Mouse (Mus musculus) liver, embryonic 15.5 days (tissue): Measurements from ENCODE around the gene Hap1. TPM values are rescaled to one million over a fixed set of nuclear protein-coding genes. Genes with fewer than 3 reads are reported as not detected.
"Not testable (repeated sequence)": the region's sequence is repeated elsewhere in the genome, so short reads cannot be mapped to it uniquely, and the experiment has no call there.

ENCODE experiments used
- ATAC-seq: fragments of 200-750 bp; cut with Nextera tagmentation; 2 replicates; pipeline ENCODE4 v1.8.0; 2017; ENCODE audit warnings: moderate number of reproducible peaks, mild to moderate bottlenecking, moderate library complexity; ENCODE audit not compliant: insufficient read depth
- H3K27ac ChIP-seq: fragments of 300-500 bp; sonication (generic); replicated peaks from 2 replicates; pipeline ENCODE4 v1.5.1; 2015; ENCODE audit warnings: mild to moderate bottlenecking, inconsistent platforms
- H3K27me3 ChIP-seq: fragments of 300-500 bp; sonication (generic); 2 replicates; pipeline ENCODE4 v1.6.1; 2015; ENCODE audit warnings: mild to moderate bottlenecking, inconsistent platforms
- H3K36me3 ChIP-seq: fragments of 300-500 bp; sonication (generic); replicated peaks from 2 replicates; pipeline ENCODE4 v1.6.1; 2015; ENCODE audit warnings: moderate library complexity, mild to moderate bottlenecking, inconsistent platforms
- H3K4me1 ChIP-seq: fragments of 300-500 bp; sonication (generic); replicated peaks from 2 replicates; pipeline ENCODE4 v1.6.1; 2015; ENCODE audit warnings: inconsistent platforms
- H3K4me2 ChIP-seq: fragments of 300-500 bp; sonication (generic); 2 replicates; pipeline ENCODE4 v1.6.1; 2015; ENCODE audit warnings: moderate library complexity, mild to moderate bottlenecking, inconsistent platforms
- H3K4me3 ChIP-seq: fragments of 300-500 bp; sonication (generic); replicated peaks from 2 replicates; pipeline ENCODE4 v1.5.1; 2015; ENCODE audit warnings: mild to moderate bottlenecking, inconsistent platforms
- H3K9ac ChIP-seq: fragments of 300-500 bp; sonication (generic); 2 replicates; pipeline ENCODE4 v1.6.1; 2015; ENCODE audit warnings: moderate library complexity, mild to moderate bottlenecking, inconsistent platforms
- H3K9me3 ChIP-seq: fragments of 300-500 bp; sonication (generic); replicated peaks from 2 replicates; pipeline ENCODE4 v1.6.1; 2016; ENCODE audit warnings: inconsistent platforms
- WGBS: fragments of 180-500 bp; shearing (Covaris S2); methylation state at CpG from one replicate; pipeline ENCODE4 v1.1.7; 2015; ENCODE audit warnings: mixed read lengths; ENCODE audit not compliant: insufficient replicate concordance; 5-methylcytosine and 5-hydroxymethylcytosine counted together
- polyA plus RNA-seq: library from polyadenylated mRNA; unstranded; fragments of >200 nt; fragmentation: Nextera tagmentation; extraction: Ambion mirVana; gene quantifications from 2 replicates; pipeline ENCODE4 v1.2.1, GENCODE M21; 2015

Hap1 gene
- polyA plus RNA-seq, 1 experiment from 2014 or later: 0.45 TPM

DNA sequence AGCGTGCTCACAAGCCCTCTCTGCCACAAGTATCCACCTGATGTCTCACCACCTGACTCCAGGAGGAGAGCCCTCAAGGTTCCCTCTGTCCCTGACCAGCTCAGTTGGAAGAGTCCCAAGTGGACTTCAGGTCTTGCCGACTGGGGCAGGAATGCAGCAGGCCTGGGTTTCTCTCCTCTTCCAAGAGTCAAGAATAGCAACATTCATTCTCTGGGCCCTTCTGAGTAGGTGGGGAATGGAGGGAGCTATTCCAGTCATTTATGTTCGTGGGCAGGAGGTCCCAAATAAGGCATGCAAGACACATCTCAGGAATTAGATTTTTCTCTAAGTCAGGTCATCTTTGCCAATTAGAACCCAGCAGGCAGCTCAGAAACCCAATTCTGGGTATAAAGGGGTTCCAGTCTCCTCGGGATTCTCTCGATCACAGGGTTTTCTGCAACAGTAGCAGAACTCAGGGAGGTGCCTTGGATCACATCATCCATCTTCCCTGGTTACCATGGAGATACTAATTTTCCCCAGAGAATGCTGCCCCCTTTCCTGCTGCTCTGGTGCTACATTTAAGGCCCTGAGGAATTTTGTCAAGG, 43.7 kb downstream of the Hap1 start:
- ATAC-seq: no peak
- no peak overlapping the region for H3K27ac ChIP-seq
- H3K27me3 ChIP-seq: no peaks in the 10 kb centered on the region
- no peak overlapping the region for H3K9ac ChIP-seq
- H3K9me3 ChIP-seq: no peaks in the 10 kb centered on the region
- H3K36me3 ChIP-seq: no peaks in the 10 kb centered on the region
- no peak overlapping the region for H3K4me2 ChIP-seq
- no peak overlapping the region for H3K4me3 ChIP-seq
- WGBS: 51% methylated on average over 5 of the region's 5 CpGs
- H3K4me1 ChIP-seq: peaks cover 16% of the 10 kb centered on the region

DNA sequence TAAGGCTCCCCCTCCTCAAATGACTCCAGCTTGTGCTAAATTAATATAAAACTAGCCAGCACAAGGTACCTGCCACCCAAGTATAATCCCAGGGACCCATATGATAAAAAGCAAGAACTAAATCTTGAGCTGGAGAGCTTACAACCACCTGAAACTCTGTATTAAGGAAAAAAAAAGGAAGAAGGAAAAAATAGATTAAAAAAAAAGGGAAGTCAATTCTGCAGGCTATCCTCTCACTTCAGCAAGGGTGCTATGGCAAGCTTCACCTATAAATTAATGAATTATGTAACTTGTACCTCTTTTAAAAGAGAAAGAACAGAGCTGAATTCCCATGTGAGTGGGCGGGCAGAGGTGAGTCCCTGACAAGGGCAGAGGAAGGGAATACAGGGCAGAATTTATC, 44.3 kb downstream of the Hap1 start:
- 53% methylated on average over 1 of the region's 1 CpGs for WGBS
- no peak for ATAC-seq

DNA sequence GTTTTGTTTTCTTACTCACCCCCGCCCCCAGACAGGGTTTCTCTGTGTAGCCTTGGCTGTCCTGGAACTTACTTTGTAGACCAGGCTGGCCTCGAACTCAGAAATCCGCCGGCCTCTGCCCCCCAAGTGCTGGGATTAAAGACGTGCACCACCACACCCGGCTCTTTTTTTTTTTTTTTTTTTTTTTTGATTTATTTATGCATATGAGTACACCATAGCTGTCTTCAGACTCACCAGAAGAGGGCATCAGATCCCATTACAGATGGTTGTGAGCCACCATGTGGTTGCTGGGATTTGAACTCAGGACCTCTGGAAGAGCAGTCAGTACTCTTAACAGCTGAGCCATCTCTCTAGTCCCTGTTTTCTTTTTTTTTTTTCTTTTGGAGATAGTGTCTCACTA, 47.3 kb downstream of the Hap1 start:
- not testable (repeated sequence) for H3K9me3 ChIP-seq, H3K36me3 ChIP-seq, H3K27ac ChIP-seq, H3K4me2 ChIP-seq, H3K9ac ChIP-seq, H3K4me3 ChIP-seq, H3K4me1 ChIP-seq, ATAC-seq, H3K27me3 ChIP-seq
- WGBS: 61% methylated on average over 6 of the region's 6 CpGs

More for the DNA sequence above, 44.3 kb downstream of the Hap1 start:
- Histone ChIP-seq H3K27ac (no peak overlapping the region), H3K9me3 (no peaks in the 10 kb centered on the region), H3K4me1 (peaks cover 11% of the 10 kb centered on the region), H3K9ac (no peak overlapping the region), H3K4me3 (no peak overlapping the region), H3K4me2 (no peak overlapping the region), H3K36me3 (no peaks in the 10 kb centered on the region), H3K27me3 (no peaks in the 10 kb centered on the region)

DNA sequence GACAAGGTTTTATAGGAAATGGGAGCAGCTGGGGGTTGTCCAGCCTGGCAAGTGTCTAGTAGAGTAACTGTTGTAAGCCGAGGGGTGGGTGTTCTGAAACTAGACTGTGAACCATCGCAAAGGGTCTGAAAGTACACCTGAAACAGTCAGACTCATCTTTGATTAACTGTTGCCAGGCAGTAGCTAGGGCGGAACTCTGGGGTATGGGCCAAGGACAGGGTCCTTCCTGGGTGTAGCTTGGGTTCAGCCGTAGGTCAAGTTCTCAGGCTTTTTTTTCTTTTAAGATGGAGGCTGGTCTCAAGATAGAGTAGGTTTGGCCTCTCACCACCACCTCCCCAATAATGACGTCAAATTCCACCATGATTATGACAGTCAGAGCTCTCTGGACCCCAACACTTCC, 48.0 kb downstream of the Hap1 start:
- Histone ChIP-seq H3K4me2 (no peak overlapping the region), H3K27me3 (no peaks in the 10 kb centered on the region), H3K36me3 (no peaks in the 10 kb centered on the region), H3K4me1 (no peaks in the 10 kb centered on the region), H3K9me3 (no peaks in the 10 kb centered on the region), H3K9ac (no peak overlapping the region), H3K4me3 (no peak overlapping the region), H3K27ac (no peak overlapping the region)
- ATAC-seq: no peak
- WGBS: 71% methylated on average over 5 of the region's 5 CpGs

GRCm38 (mm10) chr11:100301292-100301691, 54.6 kb downstream of the Hap1 start:
- Histone ChIP-seq H3K27ac (no peak overlapping the region), H3K9ac (no peak overlapping the region), H3K27me3 (0 out of 2 replicates have a peak, but pooled peaks cover 3% of the 10 kb centered on the region), H3K4me3 (no peak overlapping the region), H3K4me1 (peaks cover 4% of the 10 kb centered on the region), H3K4me2 (no peak overlapping the region), H3K9me3 (no peaks in the 10 kb centered on the region), H3K36me3 (no peaks in the 10 kb centered on the region)
- no peak for ATAC-seq
- WGBS: 25% methylated on average over 5 of the region's 5 CpGs

GRCm38 (mm10) chr11:100300293-100300692, 55.6 kb downstream of the Hap1 start:
- ATAC-seq: no peak
- Histone ChIP-seq H3K4me1 (peaks cover 4% of the 10 kb centered on the region), H3K9me3 (no peaks in the 10 kb centered on the region), H3K27ac (no peak overlapping the region), H3K36me3 (no peaks in the 10 kb centered on the region), H3K27me3 (peaks cover 10% of the 10 kb centered on the region; the same call in 1 of the 2 replicates), H3K4me3 (no peak overlapping the region), H3K9ac (no peak overlapping the region; the same call in 1 of the 2 replicates), H3K4me2 (no peak overlapping the region; the same call in 1 of the 2 replicates)
- WGBS: 11% methylated on average over 5 of the region's 5 CpGs

- H3K4me3 ChIP-seq: no peak overlapping the region
- no peaks in the 10 kb centered on the region for H3K9me3 ChIP-seq
- peaks cover 4% of the 10 kb centered on the region for H3K4me1 ChIP-seq
- H3K4me2 ChIP-seq: peak overlapping the region; percentile 46
- H3K27me3 ChIP-seq: peaks cover 13% of the 10 kb centered on the region; the same call in 1 of the 2 replicates
- no peak for ATAC-seq
- no peaks in the 10 kb centered on the region for H3K36me3 ChIP-seq
- H3K9ac ChIP-seq: no peak overlapping the region
- 13% methylated on average over 18 of the region's 18 CpGs for WGBS
- no peak overlapping the region for H3K27ac ChIP-seq
Measured at GRCm38 (mm10) chr11:100298274-100299036, 57.5 kb downstream of the Hap1 start.

DNA sequence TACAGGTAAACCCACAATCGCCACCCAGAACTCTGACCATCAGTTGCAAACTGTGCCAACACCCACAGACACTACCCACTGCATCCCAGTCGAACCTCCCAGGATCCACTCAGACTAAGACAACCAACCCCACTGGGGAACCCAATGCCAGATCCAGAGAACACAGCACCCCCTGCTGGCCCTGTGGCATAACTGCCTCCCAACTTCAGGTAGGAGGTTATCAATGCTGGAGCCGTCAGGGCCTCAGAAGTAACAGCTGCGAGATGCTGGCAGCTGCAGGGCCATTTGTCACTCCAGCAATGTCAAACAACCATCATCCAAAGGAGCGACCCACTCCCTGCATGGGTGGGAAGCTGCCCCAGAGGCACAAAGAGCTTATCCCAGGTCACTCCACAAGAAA, 58.1 kb downstream of the Hap1 start:
- WGBS: 27% methylated on average over 5 of the region's 5 CpGs

More for the DNA sequence above, 58.1 kb downstream of the Hap1 start:
- H3K4me3 ChIP-seq: no peak overlapping the region
- peaks cover 13% of the 10 kb centered on the region; the same call in 1 of the 2 replicates for H3K27me3 ChIP-seq
- H3K4me1 ChIP-seq: peaks cover 4% of the 10 kb centered on the region
- H3K9ac ChIP-seq: no peak overlapping the region
- no peaks in the 10 kb centered on the region for H3K9me3 ChIP-seq
- no peak for ATAC-seq
- peak overlapping the region; percentile 46 for H3K4me2 ChIP-seq
- H3K27ac ChIP-seq: no peak overlapping the region
- no peaks in the 10 kb centered on the region for H3K36me3 ChIP-seq

Other genes starting within 250 kb of the Hap1 start
- gene Krt13, start 234.6 kb downstream of the Hap1 start, polyA plus RNA-seq: 0.36 TPM in 1 of 2 replicates, not detected in the other
- 0.16 and 0.84 TPM in 2 replicates for gene Krt15, start 220.2 kb downstream of the Hap1 start, polyA plus RNA-seq
- 3.6 and 4.2 TPM in 2 replicates for gene Krt19, start 207.5 kb downstream of the Hap1 start, polyA plus RNA-seq
- not detected in 2 replicates for gene Krt9, start 162.9 kb downstream of the Hap1 start, polyA plus RNA-seq
- 0.50 and 0.76 TPM in 2 replicates for gene Krt14, start 148.6 kb downstream of the Hap1 start, polyA plus RNA-seq
- not detected in 2 replicates for gene Krt16, start 107.2 kb downstream of the Hap1 start, polyA plus RNA-seq
- gene Krt17, start 95.1 kb downstream of the Hap1 start, polyA plus RNA-seq: 0.33 and 0.40 TPM in 2 replicates
- not detected in 2 replicates for gene Krt42, start 86.3 kb downstream of the Hap1 start, polyA plus RNA-seq
- 1,286 and 1,576 TPM in 2 replicates for gene Eif1, start 36.2 kb downstream of the Hap1 start, polyA plus RNA-seq
- not detected in 2 replicates for gene Gast, start 21.7 kb downstream of the Hap1 start, polyA plus RNA-seq
- gene Jup, start 41.6 kb upstream of the Hap1 start, polyA plus RNA-seq: 14.0 and 15.7 TPM in 2 replicates
- gene P3h4, start 58.7 kb upstream of the Hap1 start, polyA plus RNA-seq: 3.6 and 4.0 TPM in 2 replicates
- 7.8 and 8.5 TPM in 2 replicates for gene Fkbp10, start 59.6 kb upstream of the Hap1 start, polyA plus RNA-seq
- 16.5 and 17.7 TPM in 2 replicates for gene Nt5c3b, start 85.7 kb upstream of the Hap1 start, polyA plus RNA-seq
- gene Klhl10, start 85.8 kb upstream of the Hap1 start, polyA plus RNA-seq: 0.06 and 0.14 TPM in 2 replicates
- gene Klhl11, start 116.6 kb upstream of the Hap1 start, polyA plus RNA-seq: 1.6 and 2.2 TPM in 2 replicates
- 103 and 111 TPM in 2 replicates for gene Acly, start 171.9 kb upstream of the Hap1 start, polyA plus RNA-seq
- gene Ttc25, start 189.5 kb upstream of the Hap1 start, polyA plus RNA-seq: 0.07 and 0.14 TPM in 2 replicates
- gene Cnp, start 218.8 kb upstream of the Hap1 start, polyA plus RNA-seq: 14.2 and 15.1 TPM in 2 replicates